Mouse (Mus musculus): ENCODE results near the gene Wwox.

The Wwox gene

DNA sequence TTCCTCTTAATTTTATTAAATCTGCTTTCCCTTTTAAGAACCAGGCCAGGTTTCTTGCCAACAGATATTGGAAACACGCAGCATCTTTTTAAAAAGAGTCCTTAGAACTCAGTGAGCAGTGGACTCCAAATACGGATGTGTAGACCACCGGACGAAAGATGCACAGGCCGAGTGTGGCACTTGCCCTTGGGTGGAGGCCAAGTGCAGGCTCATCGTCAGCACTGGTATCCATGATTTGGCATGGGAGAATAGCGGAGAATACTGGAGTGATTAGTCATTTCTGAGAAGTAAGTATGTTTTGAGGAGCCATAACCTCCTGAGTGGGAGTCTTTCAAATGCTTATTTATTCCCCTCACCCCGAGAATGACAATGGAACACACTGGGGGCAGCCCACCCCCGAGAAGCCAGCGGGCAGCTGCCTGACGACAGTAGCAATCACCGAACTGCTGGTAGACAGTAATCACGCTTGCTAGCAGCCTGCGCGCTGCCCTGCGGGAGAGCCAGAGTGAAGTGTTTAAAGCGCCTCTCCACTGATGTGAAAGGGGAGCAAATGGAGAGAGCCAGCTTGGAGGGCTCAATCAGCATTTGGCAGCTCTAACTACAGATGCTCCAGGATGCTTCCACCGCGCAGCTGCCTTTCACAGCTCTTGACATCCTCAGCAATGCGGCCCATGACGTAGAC is 29.2 kb downstream of the Wwox start:
- no peak for DNase-seq (ENCODE audit: low spot score in 2 of 2)

DNA sequence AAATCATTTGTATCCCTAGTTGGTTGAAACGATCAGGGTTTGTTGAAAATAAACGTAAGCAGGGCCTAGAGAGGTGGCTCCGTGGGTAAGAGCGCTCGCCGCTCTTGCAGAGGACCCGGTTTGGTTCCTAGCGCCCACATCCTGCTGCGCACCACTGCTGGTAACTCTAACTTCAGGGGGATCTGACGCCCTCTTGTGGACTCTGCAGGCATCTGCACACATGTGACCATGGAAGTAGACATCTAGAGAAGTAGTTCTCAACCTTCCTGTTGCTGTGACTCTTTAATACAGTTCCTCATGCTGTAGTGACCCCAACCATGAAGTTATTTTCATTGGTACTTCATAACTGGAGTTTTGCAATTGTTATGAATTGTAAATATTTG is 29.7 kb downstream of the Wwox start:
- no peak for DNase-seq (ENCODE audit: low spot score in 2 of 2)

DNA sequence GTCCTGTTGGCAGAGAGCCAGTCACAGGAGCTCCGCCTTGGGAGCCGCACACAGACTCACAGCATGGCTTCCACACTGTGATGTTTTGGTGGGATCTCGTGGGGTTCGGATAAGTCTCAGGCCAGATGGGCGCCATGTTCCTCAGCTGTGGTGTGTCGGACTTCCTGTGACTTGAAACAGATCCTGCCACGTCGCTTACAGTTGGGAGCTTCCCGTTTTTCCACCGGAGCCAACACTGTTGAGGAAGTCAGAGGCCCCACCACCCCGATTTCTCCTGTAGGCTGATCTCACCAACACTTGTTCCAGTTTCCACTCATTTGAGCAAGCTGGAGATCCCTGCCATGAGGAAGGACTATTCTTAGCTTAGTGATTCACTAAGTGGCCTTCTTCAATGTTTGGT is 34.1 kb downstream of the Wwox start:
- DNase-seq (ENCODE audit: low spot score in 2 of 2): no peak

DNA sequence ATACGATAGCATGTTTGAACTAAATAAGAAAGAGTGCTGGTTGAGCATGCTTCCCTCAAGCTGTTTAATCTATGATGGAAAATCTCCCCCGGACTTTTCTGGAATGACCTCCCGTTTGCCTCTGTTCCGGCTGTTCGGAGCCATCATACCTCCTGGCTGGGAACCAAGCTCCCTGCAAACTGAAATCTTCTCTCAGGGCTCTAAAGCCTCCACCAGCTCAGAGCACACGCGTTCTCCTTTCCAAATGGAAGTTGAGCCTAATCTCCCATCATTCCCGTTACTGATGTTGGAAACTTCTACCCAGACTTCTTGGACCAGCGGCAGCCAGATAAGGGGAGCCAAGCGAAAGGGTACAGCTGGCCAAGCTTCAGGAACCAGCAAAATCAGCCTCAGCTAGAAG is 37.5 kb downstream of the Wwox start:
- DNase-seq (ENCODE audit: low spot score in 2 of 2): no peak

DNA sequence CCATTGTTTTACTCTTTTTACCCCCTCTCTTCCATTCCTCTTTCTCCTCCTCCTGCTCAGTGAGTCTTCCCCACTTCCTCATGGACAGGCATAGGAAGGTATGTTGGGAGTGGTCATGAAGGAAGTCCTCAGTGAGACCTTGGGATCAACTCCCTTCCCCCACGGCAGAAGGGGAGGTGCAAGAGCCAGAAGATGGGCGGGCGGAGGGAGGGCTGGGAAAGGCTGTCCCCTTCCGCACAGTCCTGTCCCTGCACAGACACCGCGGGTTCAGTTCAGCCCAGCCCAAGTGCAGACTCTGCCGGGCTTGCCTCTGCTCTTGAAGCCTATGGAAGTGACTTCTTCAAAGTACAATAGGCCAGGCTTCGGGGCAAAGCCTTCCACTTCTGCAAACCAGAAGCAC is 38.3 kb downstream of the Wwox start:
- DNase-seq (ENCODE audit: low spot score in 2 of 2): no peak

DNA sequence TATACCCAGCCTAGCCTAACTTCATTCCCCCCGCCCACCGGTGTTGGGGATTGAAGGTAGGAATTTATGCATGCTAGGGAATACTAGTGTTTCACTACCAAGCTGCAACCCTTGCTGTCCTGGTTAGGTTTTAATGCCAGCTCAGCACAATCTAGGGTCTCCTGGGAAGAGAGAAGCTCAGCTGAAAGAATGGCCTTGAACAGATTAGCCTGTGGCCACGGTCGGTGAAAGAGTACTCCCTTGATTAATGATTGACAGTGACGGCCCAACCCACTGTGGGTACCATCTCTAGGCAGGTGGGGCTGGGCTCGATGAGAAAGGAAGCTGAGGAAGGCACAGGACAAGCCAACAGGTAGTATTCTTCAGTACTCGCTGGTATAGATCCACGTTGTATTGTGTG is 40.3 kb downstream of the Wwox start:
- no peak for DNase-seq (ENCODE audit: low spot score in 2 of 2)

DNA sequence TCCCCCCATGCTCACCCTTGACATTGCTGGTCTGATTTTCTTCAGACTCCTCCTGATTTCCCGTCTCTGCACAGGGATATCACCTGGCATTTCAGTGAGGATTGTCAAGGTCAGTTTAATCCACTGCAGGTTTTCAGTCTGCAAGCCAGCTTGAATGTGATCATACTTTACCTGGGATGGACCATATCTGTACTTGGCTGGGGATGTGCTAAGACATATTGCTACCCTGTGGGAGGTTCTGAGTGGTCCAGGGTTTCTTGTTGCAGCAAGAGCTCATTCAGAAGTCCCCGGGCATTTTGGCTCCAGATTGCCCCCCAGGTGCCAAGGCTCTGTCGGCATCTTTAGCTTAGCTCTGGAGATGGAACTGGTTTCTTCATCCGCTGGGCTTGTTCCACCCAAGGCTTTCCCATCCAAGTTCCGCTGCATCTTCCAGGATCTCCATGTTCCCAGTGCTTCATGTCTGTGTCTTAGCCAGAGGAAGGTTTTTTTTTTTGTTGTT is 52.3 kb downstream of the Wwox start:
- no peak for DNase-seq (ENCODE audit: low spot score in 2 of 2)

DNA sequence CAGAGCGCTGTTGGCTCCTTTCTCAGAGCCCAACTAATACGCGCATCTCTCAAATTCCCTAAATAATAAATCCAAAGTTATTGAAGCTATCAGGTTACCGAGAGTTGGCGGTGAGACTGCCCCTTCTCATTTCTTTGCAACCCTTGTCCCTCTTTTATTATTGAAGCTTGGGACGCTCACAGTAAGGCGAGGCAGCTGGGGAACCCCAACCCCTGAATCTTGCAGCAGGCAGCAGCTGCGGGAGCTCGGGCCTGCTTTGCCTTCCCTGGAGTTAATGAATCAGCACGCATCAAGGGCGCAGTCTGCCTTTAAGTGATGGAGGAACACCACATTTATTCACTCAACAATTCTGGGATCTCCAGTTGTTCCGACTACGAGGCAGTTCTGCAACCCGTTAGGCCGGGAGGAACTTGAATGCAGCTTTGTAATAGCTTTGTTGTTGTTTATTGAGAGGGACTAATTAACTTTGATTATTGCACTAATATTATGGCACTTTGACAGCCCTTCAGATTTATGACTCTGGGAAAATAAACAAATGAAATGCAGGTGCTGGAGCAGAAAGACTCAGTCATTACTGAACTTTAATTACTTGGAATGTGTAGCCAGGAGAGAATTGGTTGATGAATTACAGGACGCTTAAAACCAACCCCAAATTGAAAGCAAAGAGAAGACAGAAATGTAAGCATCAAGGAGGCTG is 60.1 kb downstream of the Wwox start:
- DNase-seq (ENCODE audit: low spot score in 2 of 2): no peak

DNA sequence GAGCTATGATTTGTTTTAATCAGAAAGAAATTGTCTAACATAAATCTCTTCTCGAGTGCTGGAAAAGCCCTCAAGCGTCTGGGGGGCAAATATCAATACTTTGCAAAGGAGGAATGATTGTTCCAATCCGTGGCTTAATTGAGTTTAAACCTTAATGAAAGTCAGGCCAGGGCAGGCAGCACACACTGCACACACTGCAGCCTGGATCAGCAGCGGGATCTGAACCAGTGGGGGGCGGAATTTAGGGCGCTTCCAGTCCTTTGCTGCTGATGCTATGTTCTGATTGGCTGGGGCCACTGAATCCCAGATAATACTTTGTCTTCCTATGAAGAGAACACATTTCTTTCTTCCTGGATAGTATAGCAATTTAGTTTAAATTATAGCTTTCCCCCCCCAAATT is 62.5 kb downstream of the Wwox start:
- no peak for DNase-seq (ENCODE audit: low spot score in 2 of 2)

DNA sequence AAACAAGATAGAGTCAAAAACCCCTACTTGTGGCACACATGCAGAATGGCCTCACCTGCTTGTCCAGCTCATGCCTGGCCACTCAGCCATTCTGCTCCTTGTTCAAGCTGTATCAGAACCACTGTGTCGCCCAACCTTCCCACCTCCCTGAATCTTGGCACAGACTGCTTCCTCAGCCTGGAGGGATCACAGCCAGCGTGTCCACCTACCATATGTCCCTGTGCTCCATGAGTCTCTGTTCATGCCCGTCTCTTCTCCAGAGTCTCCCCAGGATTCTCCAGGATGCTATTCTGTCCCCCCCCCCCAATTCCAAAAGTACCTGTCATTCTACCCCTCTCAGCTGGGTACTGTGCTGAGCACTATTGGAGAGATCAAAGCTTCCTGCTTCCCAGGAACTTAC is 63.7 kb downstream of the Wwox start:
- DNase-seq (ENCODE audit: low spot score in 2 of 2): no peak

DNA sequence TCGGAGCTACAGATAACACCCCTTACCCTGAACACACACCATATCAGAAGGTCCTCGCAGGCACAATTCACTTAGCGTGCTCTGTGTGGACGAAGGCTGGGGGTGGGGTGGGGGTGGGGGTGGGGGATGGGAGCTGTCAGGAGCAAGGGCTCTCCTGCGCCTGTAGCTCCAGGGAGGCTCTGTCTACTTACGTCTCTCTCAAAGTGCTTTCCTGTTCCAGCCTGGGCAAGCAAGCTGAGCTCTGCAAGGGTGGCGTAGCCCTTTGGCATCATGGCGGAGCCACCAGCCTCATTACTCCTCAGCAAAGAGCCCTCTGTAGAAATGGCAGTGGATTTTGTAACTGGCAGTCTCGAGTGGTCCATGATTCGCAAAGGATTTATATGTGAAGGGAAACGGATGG is 65.4 kb downstream of the Wwox start:
- DNase-seq (ENCODE audit: low spot score in 2 of 2): no peak

DNA sequence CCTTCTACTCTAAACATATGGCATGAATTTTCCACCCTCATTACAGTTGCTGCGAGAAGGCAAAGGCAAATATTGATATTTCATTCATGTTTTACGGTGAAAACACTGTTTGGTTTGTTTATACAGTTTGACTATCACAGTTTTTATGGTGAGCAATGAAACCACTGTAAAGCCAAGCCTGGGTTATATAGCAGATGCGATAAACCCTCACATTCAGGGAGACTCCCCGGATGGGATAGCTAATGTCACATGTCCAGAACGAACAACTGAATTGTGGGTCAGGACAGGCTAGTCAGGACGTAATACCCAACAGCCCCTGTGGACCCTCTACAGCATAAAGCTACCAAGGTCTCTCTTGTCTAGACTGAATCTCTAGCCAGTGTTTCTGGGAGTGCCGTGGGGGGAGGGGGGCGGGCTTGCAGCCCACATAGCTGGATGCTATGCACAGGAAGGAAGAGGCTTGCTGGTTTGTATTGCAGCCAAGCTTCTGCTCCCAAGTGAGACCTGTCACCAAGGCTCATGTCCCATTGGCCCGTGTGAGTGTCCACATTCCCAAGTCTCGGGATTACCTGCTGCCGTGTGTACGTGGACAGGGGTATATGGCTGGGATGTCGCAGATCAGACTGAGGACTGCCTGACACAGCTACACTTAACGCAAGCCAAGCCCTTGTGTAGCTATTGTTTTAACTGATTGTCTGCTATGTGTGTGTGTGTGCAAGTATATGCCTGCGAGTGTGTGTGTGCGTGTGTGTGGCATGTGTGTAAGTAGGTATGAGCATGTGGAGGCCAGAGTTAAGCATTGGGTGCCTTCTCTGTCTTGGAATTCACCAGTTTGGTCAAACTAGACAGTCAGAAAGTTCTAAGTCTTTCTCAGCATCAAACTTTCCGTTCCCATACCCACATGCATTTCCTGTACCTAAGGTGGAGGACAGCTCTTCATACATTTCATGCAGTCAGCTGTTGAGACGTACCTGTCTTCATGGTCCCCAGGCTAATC is 66.2 kb downstream of the Wwox start:
- DNase-seq (ENCODE audit: low spot score in 2 of 2): no peak

DNA sequence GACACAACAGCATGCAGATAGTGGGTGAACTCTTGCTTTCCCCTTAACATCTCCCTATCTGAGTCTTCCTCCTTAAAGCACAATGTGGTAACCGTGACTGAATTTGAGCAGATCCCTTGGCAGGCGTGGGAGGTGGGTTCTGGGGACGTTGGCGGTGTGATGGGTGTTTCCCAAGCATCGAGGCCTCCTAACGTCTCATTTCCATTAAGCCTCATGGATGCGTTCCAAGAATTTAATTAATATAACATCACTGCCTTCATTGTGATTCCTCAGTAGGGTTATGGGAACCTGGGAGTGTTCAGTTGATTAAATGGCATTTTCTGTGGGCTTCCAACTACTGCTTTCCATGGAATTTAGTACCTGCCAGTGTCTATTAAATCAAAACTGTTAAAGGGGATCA is 67.9 kb downstream of the Wwox start:
- DNase-seq (ENCODE audit: low spot score in 2 of 2): no peak

DNA sequence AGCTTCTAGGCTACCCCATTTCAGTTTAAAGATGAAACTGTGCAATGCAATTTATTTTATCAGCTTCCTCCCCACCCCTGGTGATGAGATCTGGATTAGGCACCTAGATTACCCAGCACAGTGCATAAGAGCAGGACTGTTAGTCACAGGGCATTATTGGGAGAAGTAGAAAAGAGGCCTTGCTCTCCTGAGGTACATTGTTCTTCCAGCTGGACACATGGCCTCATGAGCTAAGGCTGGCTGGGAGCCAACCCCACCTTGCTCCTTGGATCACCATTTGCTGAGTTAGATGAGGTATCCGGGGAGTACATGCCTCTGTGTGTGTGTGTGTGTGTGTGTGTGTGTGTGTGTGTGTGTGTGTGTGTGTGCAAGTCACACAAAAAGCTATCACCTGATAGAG is 70.8 kb downstream of the Wwox start:
- no peak for DNase-seq (ENCODE audit: low spot score in 2 of 2)

DNA sequence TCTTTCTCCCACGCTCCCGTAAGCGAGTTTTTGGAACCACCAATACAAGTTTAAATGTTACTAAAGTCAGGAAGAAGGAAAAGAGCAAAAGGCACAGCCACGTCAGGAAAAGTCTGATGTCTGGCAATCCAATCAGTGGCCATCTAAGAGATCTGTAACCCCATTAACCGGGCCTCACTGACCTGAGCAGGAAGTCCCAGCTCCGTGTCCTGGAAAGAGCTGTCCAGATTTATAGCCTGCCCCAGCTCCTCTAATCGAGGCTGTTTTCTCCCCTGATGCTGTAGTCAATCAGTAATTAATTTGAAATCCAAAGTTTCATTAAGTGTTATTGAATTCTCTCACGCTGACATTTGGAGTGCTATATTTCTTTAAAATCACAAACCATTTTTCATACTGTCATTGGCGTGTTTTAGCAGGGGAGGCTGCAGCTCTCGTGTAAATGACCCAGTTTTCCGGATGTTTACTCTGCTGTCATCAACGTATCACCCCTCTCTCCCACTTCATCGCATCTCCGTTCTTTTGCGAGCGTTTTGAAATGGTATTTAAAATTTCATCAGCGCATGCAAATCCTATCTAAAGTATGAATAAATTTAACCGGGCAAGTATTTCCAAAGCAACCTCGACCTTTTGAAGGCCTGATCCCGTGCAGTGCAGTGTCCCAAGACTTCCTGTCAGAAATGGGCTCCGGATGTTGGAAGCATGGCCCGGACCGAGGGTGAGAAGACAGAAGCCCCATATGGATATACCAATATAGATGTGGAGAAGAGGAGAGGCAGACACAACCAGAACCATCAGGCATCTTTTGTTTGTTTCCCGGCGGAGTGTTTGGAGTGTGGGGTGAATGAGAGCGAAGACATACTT is 72.8 kb downstream of the Wwox start:
- DNase-seq (ENCODE audit: low spot score in 2 of 2): no peak

DNA sequence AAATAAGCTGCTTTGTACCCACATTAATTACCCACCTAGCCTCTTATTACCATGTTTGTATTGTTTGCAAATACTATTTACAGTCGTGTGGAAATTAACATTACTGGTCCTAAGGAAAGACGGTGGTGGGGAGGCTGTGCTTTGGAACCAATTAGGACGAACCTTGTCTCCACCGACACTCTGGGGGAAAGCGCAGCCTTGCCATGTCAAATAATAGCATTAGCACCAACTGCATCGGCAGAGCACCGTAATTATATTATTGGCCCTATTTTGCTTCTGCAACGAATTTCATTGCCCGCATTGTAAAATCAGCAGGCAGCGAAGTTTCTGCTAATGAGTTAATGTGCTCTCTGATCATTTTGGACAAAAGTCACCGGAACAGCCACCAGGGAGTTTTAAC is 75.2 kb downstream of the Wwox start:
- no peak for DNase-seq (ENCODE audit: low spot score in 2 of 2)

DNA sequence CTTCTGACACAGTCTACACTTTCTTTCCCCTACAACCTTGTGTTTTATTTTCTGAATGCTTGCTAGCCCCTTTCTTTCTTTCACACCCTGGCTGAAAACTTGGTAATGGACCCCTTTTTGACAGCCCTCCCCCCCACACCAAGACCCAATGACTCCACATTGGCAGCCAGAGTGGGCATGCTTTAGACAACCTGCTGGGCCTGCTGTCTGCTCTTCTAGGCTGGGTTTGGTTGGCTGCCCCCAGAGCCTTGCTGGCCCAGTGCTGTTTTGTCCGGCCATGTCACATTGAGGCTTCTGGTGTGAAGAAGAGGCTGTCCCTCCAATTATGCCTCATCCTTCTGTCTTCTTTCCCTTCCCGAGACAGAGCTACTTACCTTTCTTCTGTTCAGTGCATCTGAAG is 83.6 kb downstream of the Wwox start:
- DNase-seq (ENCODE audit: low spot score in 2 of 2): no peak

DNA sequence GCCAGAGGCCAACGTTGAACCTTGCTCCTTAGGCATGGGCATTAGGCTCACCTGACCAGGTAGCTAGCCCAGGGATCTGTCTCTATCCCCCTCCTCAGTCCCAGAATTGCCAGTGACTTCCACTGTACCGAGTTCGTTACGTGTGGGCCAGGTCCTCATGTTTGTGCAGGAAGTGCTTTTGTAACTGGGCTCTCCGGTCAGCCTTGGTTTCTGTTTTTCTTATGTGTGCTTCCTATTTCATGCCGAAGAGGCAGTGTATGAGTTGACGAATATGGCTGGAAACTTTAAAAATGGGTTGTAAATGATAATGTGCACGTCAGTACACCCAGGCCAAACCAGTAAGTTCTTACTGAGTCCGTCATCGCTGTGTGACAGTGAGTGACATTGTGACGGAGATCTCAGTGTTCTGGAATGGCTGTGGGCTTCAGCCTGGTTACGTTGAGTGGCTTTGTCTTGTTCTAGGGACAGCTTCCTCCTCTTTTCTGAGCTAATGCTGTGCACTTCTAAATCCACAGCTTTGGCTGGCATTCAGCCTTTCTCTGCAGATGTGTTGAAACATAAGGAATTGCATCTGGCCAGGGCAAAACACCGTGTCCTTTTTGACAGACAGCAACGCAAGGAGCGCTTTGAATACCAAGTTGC is 87.3 kb downstream of the Wwox start:
- DNase-seq (ENCODE audit: low spot score in 2 of 2): no peak

DNA sequence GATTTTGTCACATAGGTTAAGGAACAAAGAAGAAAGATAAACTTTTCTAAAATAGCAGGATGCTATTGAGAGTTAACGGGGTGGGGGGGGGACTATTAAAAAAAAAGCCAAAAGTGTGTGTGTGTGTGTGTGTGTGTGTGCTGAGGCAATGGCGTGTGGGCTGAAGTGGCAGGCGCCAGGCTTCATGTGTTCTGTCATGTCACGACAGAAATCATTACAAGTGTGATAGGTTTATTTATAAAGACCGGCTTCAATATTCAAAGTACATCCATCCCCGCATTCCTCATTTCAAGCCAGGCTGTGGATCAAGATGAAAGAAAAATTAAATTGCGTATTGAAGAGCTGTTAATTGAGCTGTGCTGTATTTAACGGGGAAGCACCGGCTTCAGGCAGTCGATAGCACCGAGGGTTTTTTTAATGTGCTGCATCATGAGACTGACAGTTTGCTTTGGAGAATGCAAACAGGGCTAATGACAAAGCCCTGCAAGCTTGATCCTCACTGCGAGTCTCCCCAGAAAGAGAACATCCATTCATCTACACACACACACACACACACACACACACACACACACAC is 88.3 kb downstream of the Wwox start:
- no peak for DNase-seq (ENCODE audit: low spot score in 2 of 2)

DNA sequence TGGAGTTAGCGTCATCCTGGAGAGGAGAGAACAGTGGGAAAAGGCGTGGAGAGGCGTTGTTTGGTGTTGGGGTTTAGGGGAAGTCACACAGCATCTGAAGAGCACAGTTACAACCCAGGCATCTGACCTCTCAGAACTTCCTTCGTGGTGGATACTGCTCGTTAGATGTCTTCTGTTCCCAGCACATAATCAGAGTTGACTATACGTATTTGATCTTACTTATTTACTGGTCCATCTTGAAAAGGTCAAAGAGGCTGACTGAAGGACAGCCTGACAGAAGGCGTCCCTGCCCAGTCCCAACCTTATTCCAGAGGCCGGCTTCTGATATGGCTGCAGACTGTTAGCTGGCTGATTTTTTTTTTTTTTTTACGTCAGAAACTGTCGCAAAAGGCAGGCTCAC is 90.1 kb downstream of the Wwox start:
- DNase-seq (ENCODE audit: low spot score in 2 of 2): no peak

DNA sequence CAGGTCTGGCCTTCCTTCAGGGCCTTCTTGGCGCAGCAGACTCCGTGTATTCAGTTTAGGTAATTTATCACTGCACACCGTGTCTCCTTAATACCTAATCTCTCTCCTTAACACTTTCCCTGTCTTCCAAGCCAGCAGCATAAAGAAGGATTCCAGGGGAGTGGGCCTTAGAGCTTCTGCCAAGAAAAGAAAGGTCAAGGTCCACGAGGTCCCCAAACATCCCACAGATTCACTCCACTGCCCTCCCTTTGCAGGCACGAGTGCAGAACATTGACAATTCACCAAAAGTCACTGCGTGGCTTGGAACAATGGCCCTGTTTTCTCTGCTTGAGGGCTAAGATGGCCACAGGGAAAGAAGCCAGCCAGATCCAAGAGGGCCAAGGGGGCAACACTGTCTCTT is 96.7 kb downstream of the Wwox start:
- no peak for DNase-seq (ENCODE audit: low spot score in 2 of 2)
